Mouse (Mus musculus) hindbrain, embryonic 16.5 days (tissue): ENCODE measurements at regions not wholly inside any gene's neighbourhood (a gene's known extent, or its start where the extent isn't known, plus 50 kb on each side); places are given as distances from the start of the nearest gene placed in this dataset.

Source experiments
- ATAC-seq: fragments of 200-750 bp; cut with Nextera tagmentation; 2 replicates; pipeline ENCODE4 v1.8.0; 2017; ENCODE audit warnings: moderate TSS enrichment, moderate library complexity
- H3K27ac ChIP-seq: fragments of 300-500 bp; sonication (generic); 2 replicates; pipeline ENCODE4 v1.5.1; 2014; ENCODE audit warnings: low read depth, mild to moderate bottlenecking, control low read depth, low read length, moderate library complexity
- H3K27me3 ChIP-seq: fragments of 300-500 bp; sonication (generic); replicated peaks from 2 replicates; pipeline ENCODE4 v1.6.1; 2014; ENCODE audit warnings: low read length; ENCODE audit not compliant: control insufficient read depth, insufficient read depth
- H3K36me3 ChIP-seq: fragments of 300-500 bp; sonication (generic); 2 replicates; pipeline ENCODE4 v1.6.1; 2014; ENCODE audit warnings: mild to moderate bottlenecking, low read length, moderate library complexity, mixed read lengths; ENCODE audit not compliant: control insufficient read depth, insufficient read depth
- H3K4me1 ChIP-seq: fragments of 300-500 bp; sonication (generic); 2 replicates; pipeline ENCODE4 v1.6.1; 2014; ENCODE audit warnings: low read depth, low read length; ENCODE audit not compliant: control insufficient read depth, insufficient read depth
- H3K4me2 ChIP-seq: fragments of 300-500 bp; sonication (generic); 2 replicates; pipeline ENCODE4 v1.6.1; 2014; ENCODE audit warnings: mild to moderate bottlenecking, low read length, control low read depth, moderate library complexity
- H3K4me3 ChIP-seq: fragments of 300-500 bp; sonication (generic); 2 replicates; pipeline ENCODE4 v1.5.1; 2014; ENCODE audit warnings: mild to moderate bottlenecking, low read length, control low read depth, moderate library complexity
- H3K9ac ChIP-seq: fragments of 300-500 bp; sonication (generic); 2 replicates; pipeline ENCODE4 v1.6.1; 2014; ENCODE audit warnings: low read depth, mild to moderate bottlenecking, control low read depth, low read length, moderate library complexity
- H3K9me3 ChIP-seq: fragments of 300-500 bp; sonication (generic); 2 replicates; pipeline ENCODE4 v1.6.1; 2014; ENCODE audit warnings: mild to moderate bottlenecking, low read length, moderate library complexity; ENCODE audit not compliant: control insufficient read depth
- WGBS: fragments of 180-500 bp; shearing (Covaris S2); extraction: QIAGEN DNeasy Blood & Tissue Kit; methylation state at CpG from one replicate; pipeline ENCODE4 v1.1.7; 2014; 5-methylcytosine and 5-hydroxymethylcytosine counted together

DNA sequence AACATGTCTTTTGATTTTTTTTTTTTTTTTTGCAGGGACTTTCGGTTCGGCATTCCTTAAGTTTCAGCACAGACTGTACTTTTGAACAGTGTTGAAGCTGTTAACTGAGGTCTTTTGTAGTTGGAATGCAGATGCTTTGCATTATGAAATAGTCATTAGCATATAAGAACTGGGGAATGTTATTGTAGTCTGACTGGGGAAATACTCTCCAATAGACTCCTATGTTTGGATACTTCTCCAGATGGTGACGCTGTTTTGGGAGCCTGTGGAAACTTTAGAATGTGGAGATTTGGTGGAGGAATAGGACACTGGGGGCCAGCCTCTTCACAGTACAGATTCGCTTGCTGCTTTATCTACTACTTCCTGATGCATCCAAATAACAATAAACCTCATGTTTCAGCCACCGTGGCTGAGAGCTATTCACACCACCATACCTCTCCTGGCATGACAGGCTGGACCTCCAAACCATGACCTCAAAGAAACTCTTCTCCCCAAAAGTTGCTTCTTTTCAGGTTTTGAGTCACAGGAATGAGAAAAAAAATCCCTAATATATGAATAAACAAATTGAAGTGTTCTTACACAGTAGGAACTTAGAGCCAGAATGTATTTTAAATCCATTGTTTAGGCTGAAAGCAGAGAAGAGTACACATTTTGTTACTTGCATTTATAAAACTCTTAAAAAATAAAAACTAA lies 252.9 kb downstream of the Gm21750 start:
- ATAC-seq: no peak
- no peaks in the 10 kb centered on the region for H3K36me3 ChIP-seq
- H3K27ac ChIP-seq: no peak overlapping the region
- H3K27me3 ChIP-seq: no peaks in the 10 kb centered on the region
- no peaks in the 10 kb centered on the region for H3K4me1 ChIP-seq
- H3K9me3 ChIP-seq: no peaks in the 10 kb centered on the region
- no peak overlapping the region for H3K4me3 ChIP-seq
- H3K9ac ChIP-seq: no peak overlapping the region
- 70% methylated on average over 5 of the region's 5 CpGs for WGBS
- H3K4me2 ChIP-seq: no peak overlapping the region

GRCm38 (mm10) chr14:73915990-73916389 lies 255.0 kb downstream of the Gm21750 start:
- no peak overlapping the region for H3K27ac ChIP-seq
- no peak overlapping the region for H3K4me2 ChIP-seq
- no peaks in the 10 kb centered on the region for H3K9me3 ChIP-seq
- no peaks in the 10 kb centered on the region for H3K4me1 ChIP-seq
- H3K27me3 ChIP-seq: no peaks in the 10 kb centered on the region
- H3K4me3 ChIP-seq: no peak overlapping the region
- H3K36me3 ChIP-seq: no peaks in the 10 kb centered on the region
- H3K9ac ChIP-seq: no peak overlapping the region
- no peak for ATAC-seq

DNA sequence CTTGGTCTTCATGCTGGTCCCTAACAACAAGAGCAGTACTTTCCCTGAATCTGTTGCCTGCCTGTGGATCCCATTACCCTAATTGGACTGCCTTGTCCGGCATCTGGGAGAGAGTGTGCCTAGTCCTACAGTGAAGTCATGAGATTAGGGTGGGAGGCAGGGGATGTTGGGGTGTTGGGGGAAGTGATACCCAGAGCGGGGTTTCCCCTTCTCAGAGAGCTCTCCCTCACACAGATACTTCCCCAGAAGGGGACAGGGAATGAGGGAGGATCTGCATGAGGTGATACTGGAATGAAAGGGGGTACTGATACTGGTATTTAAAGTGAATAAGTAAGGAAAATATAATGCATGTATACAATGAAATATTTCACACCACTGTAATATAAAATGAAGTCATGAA lies 270.1 kb downstream of the Gm21750 start:
- no peaks in the 10 kb centered on the region for H3K36me3 ChIP-seq
- no peak overlapping the region for H3K27ac ChIP-seq
- no peaks in the 10 kb centered on the region for H3K27me3 ChIP-seq
- H3K4me2 ChIP-seq: no peak overlapping the region
- no peaks in the 10 kb centered on the region for H3K9me3 ChIP-seq
- no peak overlapping the region for H3K9ac ChIP-seq
- ATAC-seq: no peak
- WGBS: 85% methylated on average over 2 of the region's 2 CpGs
- H3K4me1 ChIP-seq: no peaks in the 10 kb centered on the region
- no peak overlapping the region for H3K4me3 ChIP-seq

DNA sequence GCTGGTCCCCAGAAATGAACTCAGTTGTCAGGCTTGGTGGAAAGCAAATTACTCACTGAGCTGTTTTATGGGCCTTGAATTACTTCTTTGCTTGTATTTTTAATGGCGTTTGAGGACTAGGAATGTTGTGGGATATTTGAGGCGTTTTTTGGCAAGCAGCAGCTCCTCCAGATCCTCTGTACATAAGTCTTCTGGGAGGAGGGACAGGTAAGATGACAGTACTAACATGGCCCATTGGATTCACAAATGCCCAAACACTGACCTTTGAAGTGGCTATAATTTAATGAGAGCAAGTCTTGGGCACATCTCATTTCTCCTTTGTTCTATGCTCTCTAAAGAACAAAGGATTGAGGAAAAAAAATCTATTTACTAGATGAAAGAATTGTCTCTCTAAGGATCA lies 286.3 kb downstream of the Gm21750 start:
- H3K36me3 ChIP-seq: no peaks in the 10 kb centered on the region
- no peak overlapping the region for H3K9ac ChIP-seq
- H3K27ac ChIP-seq: no peak overlapping the region
- WGBS: 78% methylated on average over 2 of the region's 2 CpGs
- H3K9me3 ChIP-seq: no peaks in the 10 kb centered on the region
- no peak for ATAC-seq
- H3K4me2 ChIP-seq: no peak overlapping the region
- no peaks in the 10 kb centered on the region for H3K27me3 ChIP-seq
- H3K4me1 ChIP-seq: no peaks in the 10 kb centered on the region
- H3K4me3 ChIP-seq: no peak overlapping the region

- Histone ChIP-seq H3K27ac (no peak overlapping the region), H3K9me3 (no peaks in the 10 kb centered on the region), H3K4me3 (no peak overlapping the region), H3K4me1 (no peaks in the 10 kb centered on the region), H3K27me3 (no peaks in the 10 kb centered on the region), H3K9ac (no peak overlapping the region), H3K36me3 (no peaks in the 10 kb centered on the region), H3K4me2 (no peak overlapping the region)
- no peak for ATAC-seq
- WGBS: 74% methylated on average over 4 of the region's 4 CpGs
Measured at GRCm38 (mm10) chr14:73952511-73952910, 291.5 kb downstream of the Gm21750 start.

DNA sequence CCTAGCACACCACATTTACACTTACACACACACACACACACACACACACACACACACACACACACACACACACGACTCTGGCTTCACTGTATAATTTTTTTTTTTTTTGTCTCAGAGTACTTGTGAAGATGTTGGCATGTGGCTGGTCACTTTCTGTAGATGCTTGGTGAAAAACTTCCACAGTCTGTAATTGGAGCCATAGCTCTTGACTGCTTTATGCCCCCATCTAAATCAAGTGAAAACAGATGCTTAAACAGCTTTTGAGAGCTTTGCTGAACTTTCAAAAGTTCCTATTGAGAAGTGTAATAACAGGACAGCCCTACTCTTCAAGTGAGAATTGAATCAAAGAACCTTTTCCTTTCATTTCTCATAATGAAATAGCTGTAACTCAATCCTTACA lies 317.7 kb downstream of the Gm21750 start:
- no peaks in the 10 kb centered on the region for H3K4me1 ChIP-seq
- no peak overlapping the region for H3K9ac ChIP-seq
- H3K4me3 ChIP-seq: no peak overlapping the region
- H3K27ac ChIP-seq: no peak overlapping the region
- no peaks in the 10 kb centered on the region for H3K27me3 ChIP-seq
- no peak overlapping the region for H3K4me2 ChIP-seq
- no peak for ATAC-seq
- no peaks in the 10 kb centered on the region for H3K36me3 ChIP-seq
- no peaks in the 10 kb centered on the region for H3K9me3 ChIP-seq
- WGBS: 80% methylated on average over 1 of the region's 1 CpGs

DNA sequence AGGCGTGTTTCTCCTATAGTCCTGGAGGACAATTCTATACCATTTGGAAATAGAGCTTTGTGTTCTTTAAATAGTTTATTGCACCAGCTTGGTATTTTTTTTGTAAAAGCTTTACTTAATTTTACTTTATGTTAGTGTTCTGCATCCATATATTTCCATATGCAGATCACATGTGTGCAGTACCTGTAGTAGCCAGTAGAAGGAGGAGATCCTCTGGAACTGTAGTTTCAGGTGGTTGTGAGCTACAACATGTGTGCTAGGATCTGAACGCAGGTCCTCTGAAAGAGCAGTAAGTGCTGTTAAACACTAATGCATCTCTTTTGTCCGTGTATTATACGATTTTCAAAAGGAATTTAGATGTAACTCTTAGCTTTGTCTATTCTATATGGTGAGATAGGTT lies 335.2 kb downstream of the Gm21750 start:
- no peak for ATAC-seq
- no peaks in the 10 kb centered on the region for H3K9me3 ChIP-seq
- no peak overlapping the region for H3K9ac ChIP-seq
- no peaks in the 10 kb centered on the region for H3K4me1 ChIP-seq
- H3K27ac ChIP-seq: no peak overlapping the region
- H3K4me2 ChIP-seq: no peak overlapping the region
- WGBS: 94% methylated on average over 4 of the region's 4 CpGs
- H3K36me3 ChIP-seq: no peaks in the 10 kb centered on the region
- no peak overlapping the region for H3K4me3 ChIP-seq
- no peaks in the 10 kb centered on the region for H3K27me3 ChIP-seq

GRCm38 (mm10) chr14:73997796-73998195 lies 336.8 kb downstream of the Gm21750 start:
- Histone ChIP-seq H3K27ac (no peak overlapping the region), H3K4me1 (no peaks in the 10 kb centered on the region), H3K9me3 (no peaks in the 10 kb centered on the region), H3K9ac (no peak overlapping the region), H3K4me2 (no peak overlapping the region), H3K27me3 (no peaks in the 10 kb centered on the region), H3K4me3 (no peak overlapping the region), H3K36me3 (no peaks in the 10 kb centered on the region)
- no peak for ATAC-seq
- WGBS: 92% methylated on average over 2 of the region's 2 CpGs

DNA sequence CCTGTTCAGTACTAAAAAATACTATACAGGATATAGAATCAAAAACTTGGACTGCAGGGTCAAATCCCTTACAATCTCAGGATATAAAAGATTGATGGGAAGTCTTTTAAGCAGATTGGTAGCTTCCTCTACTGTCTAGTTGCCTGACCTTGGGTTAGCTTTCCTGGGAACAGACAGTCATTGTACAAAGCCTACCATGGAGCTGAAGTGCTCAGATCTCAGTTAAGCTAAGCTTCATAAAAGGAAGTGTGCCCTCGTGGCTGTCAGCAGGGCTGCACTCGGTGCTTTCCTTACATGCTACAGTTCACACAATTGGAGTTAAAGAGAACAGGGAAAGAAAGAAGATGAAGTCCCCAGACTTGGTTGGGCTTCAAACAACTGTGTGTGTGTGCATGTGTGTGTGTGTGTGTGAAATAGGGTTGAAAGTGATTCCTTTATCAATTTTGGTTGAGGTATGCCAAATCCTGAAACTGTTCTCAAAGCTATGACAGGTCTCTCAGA lies 338.4 kb downstream of the Gm21750 start:
- 46% methylated on average over 2 of the region's 2 CpGs for WGBS
- Histone ChIP-seq H3K4me2 (no peak overlapping the region), H3K27me3 (no peaks in the 10 kb centered on the region), H3K4me1 (no peaks in the 10 kb centered on the region), H3K9me3 (no peaks in the 10 kb centered on the region), H3K27ac (no peak overlapping the region), H3K36me3 (no peaks in the 10 kb centered on the region), H3K4me3 (no peak overlapping the region), H3K9ac (no peak overlapping the region)
- ATAC-seq: no peak

- no peaks in the 10 kb centered on the region for H3K9me3 ChIP-seq
- no peaks in the 10 kb centered on the region for H3K27me3 ChIP-seq
- H3K4me1 ChIP-seq: no peaks in the 10 kb centered on the region
- H3K36me3 ChIP-seq: no peaks in the 10 kb centered on the region
- no peak for ATAC-seq
- H3K9ac ChIP-seq: no peak overlapping the region
- no peak overlapping the region for H3K4me2 ChIP-seq
- 90% methylated on average over 4 of the region's 4 CpGs for WGBS
- H3K27ac ChIP-seq: no peak overlapping the region
- no peak overlapping the region for H3K4me3 ChIP-seq
Measured at GRCm38 (mm10) chr14:74006911-74007310, 345.9 kb downstream of the Gm21750 start.
